Mouse (Mus musculus): Measurements from ENCODE around the gene Mlip. TPM values are rescaled to one million over a fixed set of nuclear protein-coding genes. Genes with fewer than 3 reads are reported as not detected.

Gene Mlip
- polyA plus RNA-seq, 1 experiment: 0.01 TPM

- H3K4me3 ChIP-seq (replicated peaks): no peak overlapping the region
- H3K4me1 ChIP-seq (ENCODE audit: control insufficient read depth): no peaks in the 10 kb centered on the region
- H3K9me3 ChIP-seq (ENCODE audit: control insufficient read depth, low read length): no peaks in the 10 kb centered on the region
- no peaks in the 10 kb centered on the region for H3K36me3 ChIP-seq (ENCODE audit: control insufficient read depth)
- H3K27me3 ChIP-seq (ENCODE audit: control insufficient read depth): no peaks in the 10 kb centered on the region
- no peak for TF ChIP-seq TAL1 (IDR thresholded peaks at IDR 0.05; ENCODE audit: low read length)
- TF ChIP-seq GATA1 (IDR thresholded peaks at IDR 0.05; ENCODE audit: low read length): no peak
These were observed 10.1 kb upstream of the Mlip start for GRCm38 (mm10) chr9:77362906-77363305.

DNA sequence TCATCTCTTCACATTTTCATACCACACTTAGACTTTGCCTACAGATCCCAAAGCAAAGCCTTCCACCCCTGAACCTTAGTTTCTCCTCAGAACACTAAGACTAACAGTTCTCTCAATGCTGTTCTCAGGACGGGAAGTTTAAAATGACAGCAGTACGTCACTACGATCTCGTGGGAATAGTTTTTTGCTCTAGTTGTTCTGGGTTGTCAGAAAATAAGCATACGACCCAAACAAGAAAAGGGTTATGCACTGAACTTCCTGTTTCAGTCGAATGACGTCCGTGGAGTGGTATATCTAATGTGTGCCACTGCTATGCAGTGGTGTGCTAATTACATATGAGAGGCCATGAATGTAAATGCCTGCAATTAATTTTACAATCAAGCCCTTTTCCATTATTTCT is 7.9 kb upstream of the Mlip start:
- Histone ChIP-seq H3K36me3 (ENCODE audit: control insufficient read depth) (no peaks in the 10 kb centered on the region), H3K4me3 (replicated peaks) (no peak overlapping the region), H3K27me3 (ENCODE audit: control insufficient read depth) (no peaks in the 10 kb centered on the region), H3K9me3 (ENCODE audit: control insufficient read depth, low read length) (no peaks in the 10 kb centered on the region), H3K4me1 (ENCODE audit: control insufficient read depth) (no peaks in the 10 kb centered on the region)
- no peak for TF ChIP-seq TAL1 (IDR thresholded peaks at IDR 0.05; ENCODE audit: low read length)
- TF ChIP-seq GATA1 (IDR thresholded peaks at IDR 0.05; ENCODE audit: low read length): no peak

GRCm38 (mm10) chr9:77359278-77359973 is 6.7 kb upstream of the Mlip start:
- H3K4me3 ChIP-seq (replicated peaks): no peak overlapping the region
- no peaks in the 10 kb centered on the region for H3K27me3 ChIP-seq (ENCODE audit: control insufficient read depth)
- H3K4me1 ChIP-seq (ENCODE audit: control insufficient read depth): no peaks in the 10 kb centered on the region
- TF ChIP-seq GATA1 (IDR thresholded peaks at IDR 0.05; ENCODE audit: low read length) (no peak), TAL1 (IDR thresholded peaks at IDR 0.05; ENCODE audit: low read length) (no peak)
- no peaks in the 10 kb centered on the region for H3K36me3 ChIP-seq (ENCODE audit: control insufficient read depth)
- H3K9me3 ChIP-seq (ENCODE audit: control insufficient read depth, low read length): no peaks in the 10 kb centered on the region

- H3K9me3 ChIP-seq (ENCODE audit: control insufficient read depth, low read length): no peaks in the 10 kb centered on the region
- no peaks in the 10 kb centered on the region for H3K36me3 ChIP-seq (ENCODE audit: control insufficient read depth)
- no peak overlapping the region for H3K4me3 ChIP-seq (replicated peaks)
- no peaks in the 10 kb centered on the region for H3K27me3 ChIP-seq (ENCODE audit: control insufficient read depth)
- no peaks in the 10 kb centered on the region for H3K4me1 ChIP-seq (ENCODE audit: control insufficient read depth)
- TF ChIP-seq TAL1 (IDR thresholded peaks at IDR 0.05; ENCODE audit: low read length) (no peak), GATA1 (IDR thresholded peaks at IDR 0.05; ENCODE audit: low read length) (no peak)
These were observed 1.2 kb upstream of the Mlip start for GRCm38 (mm10) chr9:77353942-77354341.

- Histone ChIP-seq H3K4me3 (replicated peaks) (no peak overlapping the region), H3K36me3 (ENCODE audit: control insufficient read depth) (no peaks in the 10 kb centered on the region), H3K27me3 (ENCODE audit: control insufficient read depth) (no peaks in the 10 kb centered on the region), H3K9me3 (ENCODE audit: control insufficient read depth, low read length) (no peaks in the 10 kb centered on the region), H3K4me1 (ENCODE audit: control insufficient read depth) (no peaks in the 10 kb centered on the region)
- no peak for TF ChIP-seq TAL1 (IDR thresholded peaks at IDR 0.05; ENCODE audit: low read length)
- no peak for TF ChIP-seq GATA1 (IDR thresholded peaks at IDR 0.05; ENCODE audit: low read length)
These were observed 5.1 kb downstream of the Mlip start for GRCm38 (mm10) chr9:77347704-77348103.

DNA sequence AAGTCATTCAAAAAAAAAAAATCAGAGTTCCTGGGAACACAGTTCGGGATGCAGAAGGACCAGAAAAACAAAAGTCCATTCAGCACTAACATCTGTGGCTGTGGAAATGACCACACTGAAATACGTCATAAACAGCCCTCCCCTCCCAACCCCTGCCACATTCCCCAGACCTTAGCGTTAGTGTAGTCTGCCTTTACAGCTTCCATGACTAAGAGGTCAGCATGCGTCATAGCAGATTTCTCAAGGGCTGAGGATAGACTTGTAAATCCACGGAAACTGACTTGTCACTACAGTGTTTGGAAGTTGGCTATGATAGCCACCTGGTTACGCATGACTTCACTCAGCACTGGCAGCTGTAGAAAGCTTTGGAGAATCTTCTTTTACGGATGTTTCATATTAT is 8.5 kb downstream of the Mlip start:
- no peaks in the 10 kb centered on the region for H3K4me1 ChIP-seq (ENCODE audit: control insufficient read depth)
- no peaks in the 10 kb centered on the region for H3K9me3 ChIP-seq (ENCODE audit: control insufficient read depth, low read length)
- H3K4me3 ChIP-seq (replicated peaks): no peak overlapping the region
- no peaks in the 10 kb centered on the region for H3K27me3 ChIP-seq (ENCODE audit: control insufficient read depth)
- no peaks in the 10 kb centered on the region for H3K36me3 ChIP-seq (ENCODE audit: control insufficient read depth)
- TF ChIP-seq GATA1 (IDR thresholded peaks at IDR 0.05; ENCODE audit: low read length) (no peak), TAL1 (IDR thresholded peaks at IDR 0.05; ENCODE audit: low read length) (no peak)

- Histone ChIP-seq H3K9me3 (ENCODE audit: control insufficient read depth, low read length) (no peaks in the 10 kb centered on the region), H3K36me3 (ENCODE audit: control insufficient read depth) (no peaks in the 10 kb centered on the region), H3K4me1 (ENCODE audit: control insufficient read depth) (no peaks in the 10 kb centered on the region), H3K4me3 (replicated peaks) (no peak overlapping the region), H3K27me3 (ENCODE audit: control insufficient read depth) (no peaks in the 10 kb centered on the region)
- no peak for TF ChIP-seq TAL1 (IDR thresholded peaks at IDR 0.05; ENCODE audit: low read length)
These were observed 12.5 kb downstream of the Mlip start for GRCm38 (mm10) chr9:77340159-77340862.

DNA sequence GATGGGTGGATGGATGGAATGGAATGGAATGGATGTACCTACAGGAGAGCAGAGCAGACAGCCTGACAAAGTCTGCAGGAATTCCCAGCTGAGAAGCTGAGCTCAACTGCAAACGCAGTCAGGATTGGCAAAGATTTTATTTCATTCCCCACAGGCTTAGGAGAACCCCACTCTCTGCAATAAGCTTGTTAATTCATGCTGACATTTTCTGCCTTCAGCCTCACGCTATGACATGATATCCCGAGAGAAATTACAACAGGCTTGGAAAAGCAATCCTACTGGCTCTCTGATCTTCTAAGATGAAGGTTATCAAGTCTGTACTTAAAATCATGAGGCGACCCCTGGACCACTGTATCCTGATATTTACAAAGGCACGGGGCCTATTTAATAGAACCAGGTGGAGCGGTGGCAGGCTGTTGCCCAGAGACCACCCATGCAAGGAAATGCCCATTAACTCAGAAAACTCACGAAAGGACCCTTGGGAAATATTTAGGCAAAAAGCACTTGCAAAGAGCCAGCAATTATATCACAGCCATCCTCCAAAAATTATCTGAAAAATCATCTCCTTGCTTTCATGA is 13.1 kb downstream of the Mlip start:
- H3K27me3 ChIP-seq (ENCODE audit: control insufficient read depth): no peaks in the 10 kb centered on the region
- no peaks in the 10 kb centered on the region for H3K9me3 ChIP-seq (ENCODE audit: control insufficient read depth, low read length)
- no peaks in the 10 kb centered on the region for H3K36me3 ChIP-seq (ENCODE audit: control insufficient read depth)
- no peak for TF ChIP-seq GATA1 (IDR thresholded peaks at IDR 0.05; ENCODE audit: low read length)
- no peak for TF ChIP-seq TAL1 (IDR thresholded peaks at IDR 0.05; ENCODE audit: low read length)
- H3K4me3 ChIP-seq (replicated peaks): no peak overlapping the region
- no peaks in the 10 kb centered on the region for H3K4me1 ChIP-seq (ENCODE audit: control insufficient read depth)

GRCm38 (mm10) chr9:77335370-77335769 is 17.4 kb downstream of the Mlip start:
- Histone ChIP-seq H3K4me3 (replicated peaks) (no peak overlapping the region), H3K4me1 (ENCODE audit: control insufficient read depth) (no peaks in the 10 kb centered on the region)
- no peak for TF ChIP-seq TAL1 (IDR thresholded peaks at IDR 0.05; ENCODE audit: low read length)
- no peak for TF ChIP-seq GATA1 (IDR thresholded peaks at IDR 0.05; ENCODE audit: low read length)

More at GRCm38 (mm10) chr9:77335370-77335769, 17.4 kb downstream of the Mlip start:
- no peaks in the 10 kb centered on the region for H3K36me3 ChIP-seq (ENCODE audit: control insufficient read depth)
- no peaks in the 10 kb centered on the region for H3K27me3 ChIP-seq (ENCODE audit: control insufficient read depth)
- no peaks in the 10 kb centered on the region for H3K9me3 ChIP-seq (ENCODE audit: control insufficient read depth, low read length)

Measured in erythroblast, embryonic 14.5 days (primary cell).